Mouse (Mus musculus): ENCODE results near the gene Lpxn.

DNA sequence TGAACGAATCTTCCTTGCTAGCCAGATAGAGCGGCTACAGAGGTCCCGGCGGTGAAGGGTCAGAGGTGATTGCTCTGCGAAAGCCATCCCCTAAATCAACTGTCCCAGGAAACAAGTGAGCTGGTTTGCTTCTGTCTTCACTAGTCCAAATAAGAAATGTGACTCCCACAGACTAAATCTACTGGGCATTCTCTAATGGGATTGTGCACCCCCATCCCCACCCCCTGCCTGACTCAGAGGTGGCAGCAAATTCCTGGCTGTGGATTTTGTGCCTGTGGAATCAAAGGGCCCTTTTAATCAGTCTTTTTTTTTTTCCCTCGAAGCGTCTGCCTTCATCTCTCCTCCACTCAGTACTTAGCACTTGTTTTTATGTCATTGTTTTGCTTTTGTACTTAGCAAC, 30.7 kb upstream of the Lpxn start, which contains the start of gene Cntf:
- TF ChIP-seq CTCF (IDR thresholded peaks at IDR 0.05; ENCODE audit: low read depth, low read length) (no peak), POLR2A (IDR thresholded peaks at IDR 0.05; ENCODE audit: insufficient read depth, low read length) (no peak)
